Mouse (Mus musculus) cerebral cortex, adult 2 months (tissue): ENCODE data around the gene Cacna2d1.

Experiments
- WGBS: fragments of 180-500 bp; shearing (Covaris S2); methylation state at CpG from one replicate; pipeline ENCODE4 v1.1.7; 2018; 5-methylcytosine and 5-hydroxymethylcytosine counted together

Cacna2d1 gene

DNA sequence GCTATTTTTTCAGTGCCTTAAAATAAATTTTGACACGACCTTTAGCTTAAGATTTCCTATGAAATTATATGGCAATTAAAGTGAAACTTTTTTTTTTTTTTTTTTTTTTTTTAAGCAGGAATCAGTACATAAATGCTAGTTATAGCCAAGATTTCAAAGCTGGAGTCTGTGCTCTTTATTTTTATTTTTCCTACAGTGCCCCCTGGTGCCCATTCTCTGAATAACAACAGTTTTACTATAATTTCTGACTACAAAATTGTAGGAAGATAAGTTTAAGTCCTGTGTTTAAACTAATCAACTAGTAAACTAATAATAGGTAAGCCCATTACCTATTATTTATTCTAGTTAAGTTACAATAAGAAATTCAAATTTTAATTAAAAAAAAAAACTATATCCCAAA is 358.7 kb downstream of the Cacna2d1 start:
- WGBS: 3% methylated on average over 1 of the region's 1 CpGs

DNA sequence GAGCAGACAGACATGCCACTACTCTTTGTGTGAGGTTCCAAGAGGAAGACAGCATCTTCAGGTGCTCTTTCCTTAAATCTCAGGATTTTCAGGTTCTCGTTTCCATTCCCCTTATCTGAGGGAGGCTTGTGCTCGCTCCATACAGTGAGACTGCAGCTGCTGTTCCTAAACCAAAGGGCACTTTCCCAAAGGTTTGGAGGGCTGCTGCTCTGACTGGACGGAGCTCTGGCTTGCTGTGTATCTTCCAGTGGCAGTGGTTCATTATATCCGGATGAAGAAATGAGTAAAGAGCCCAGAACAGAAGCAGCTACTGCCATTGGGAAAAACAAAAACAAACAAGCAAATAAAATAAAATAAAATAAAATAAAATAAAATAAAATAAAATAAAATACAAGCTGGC is 359.3 kb downstream of the Cacna2d1 start:
- WGBS: 41% methylated on average over 4 of the region's 4 CpGs

DNA sequence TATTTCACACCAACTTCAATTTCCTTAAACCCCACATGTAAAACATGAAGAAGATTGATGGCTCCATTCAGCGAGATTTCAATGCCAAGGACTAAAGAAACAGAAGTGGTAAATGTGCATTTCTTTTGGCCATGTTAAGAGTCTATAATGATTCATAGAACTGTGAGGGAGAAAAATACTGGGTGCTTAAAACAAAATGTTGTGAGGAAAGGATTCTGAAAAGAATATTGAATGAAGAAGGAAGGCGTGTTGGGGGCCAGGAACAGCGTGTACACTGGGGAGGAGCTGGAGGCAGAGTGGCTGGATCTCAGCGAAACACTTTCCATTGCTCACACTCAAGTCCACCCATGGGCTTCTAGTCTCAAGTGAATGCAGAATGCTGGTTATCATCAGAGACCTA is 360.2 kb downstream of the Cacna2d1 start:
- 55% methylated on average over 4 of the region's 4 CpGs for WGBS

GRCm38 (mm10) chr5:16297170-16297771 is 362.8 kb downstream of the Cacna2d1 start:
- 40% methylated on average over 4 of the region's 4 CpGs for WGBS

- WGBS: 72% methylated on average over 6 of the region's 6 CpGs
Measured at GRCm38 (mm10) chr5:16299631-16300030, 365.1 kb downstream of the Cacna2d1 start.

- WGBS: 30% methylated on average over 7 of the region's 7 CpGs
Measured at GRCm38 (mm10) chr5:16309168-16310006, 374.9 kb downstream of the Cacna2d1 start.

- 48% methylated on average over 5 of the region's 5 CpGs for WGBS
Measured at GRCm38 (mm10) chr5:16314242-16314641, 379.8 kb downstream of the Cacna2d1 start.

GRCm38 (mm10) chr5:16317680-16318242 is 383.3 kb downstream of the Cacna2d1 start:
- WGBS: 80% methylated on average over 4 of the region's 4 CpGs

- WGBS: 84% methylated on average over 3 of the region's 3 CpGs
Measured at GRCm38 (mm10) chr5:16326610-16327009, 392.1 kb downstream of the Cacna2d1 start.

DNA sequence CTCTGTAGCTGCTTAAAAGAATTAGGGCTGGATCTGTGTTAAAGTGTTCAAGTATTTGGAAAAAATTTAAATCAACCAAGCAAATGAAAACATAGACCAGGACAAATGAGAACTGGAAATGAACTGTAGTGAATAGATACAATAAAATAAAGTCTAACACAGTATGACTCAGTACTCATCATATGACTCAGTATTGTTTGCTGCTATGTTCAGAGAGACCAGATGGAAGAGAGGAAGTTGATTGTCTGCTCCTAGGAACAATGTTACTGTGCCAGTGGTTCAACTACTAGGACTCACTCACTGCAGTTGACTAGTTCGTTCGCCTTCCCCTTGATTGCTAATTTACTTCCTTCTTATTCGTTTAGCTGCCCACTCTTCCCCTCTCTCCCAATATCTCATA is 421.3 kb downstream of the Cacna2d1 start:
- WGBS: 52% methylated on average over 3 of the region's 3 CpGs

DNA sequence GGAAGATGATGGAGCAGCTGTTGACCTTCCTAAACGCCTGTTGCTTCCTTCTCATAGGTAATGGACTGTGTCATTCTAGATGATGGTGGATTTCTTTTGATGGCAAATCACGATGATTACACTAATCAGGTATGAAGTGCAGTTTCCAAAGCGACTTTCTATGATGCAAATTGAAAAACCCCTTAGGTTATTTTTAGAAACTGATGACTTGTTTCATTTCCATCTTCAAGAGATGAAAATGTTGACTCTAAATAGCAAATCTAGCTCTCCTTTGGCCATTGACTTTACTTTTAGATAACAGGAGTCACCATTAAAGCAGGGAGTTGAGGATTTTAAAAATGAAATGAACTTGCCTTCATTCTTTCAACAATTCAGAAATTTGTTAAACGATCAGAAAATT is 423.2 kb downstream of the Cacna2d1 start:
- WGBS: 86% methylated on average over 4 of the region's 4 CpGs

- WGBS: 59% methylated on average over 2 of the region's 2 CpGs
Measured at GRCm38 (mm10) chr5:16362076-16362475, 427.6 kb downstream of the Cacna2d1 start.

DNA sequence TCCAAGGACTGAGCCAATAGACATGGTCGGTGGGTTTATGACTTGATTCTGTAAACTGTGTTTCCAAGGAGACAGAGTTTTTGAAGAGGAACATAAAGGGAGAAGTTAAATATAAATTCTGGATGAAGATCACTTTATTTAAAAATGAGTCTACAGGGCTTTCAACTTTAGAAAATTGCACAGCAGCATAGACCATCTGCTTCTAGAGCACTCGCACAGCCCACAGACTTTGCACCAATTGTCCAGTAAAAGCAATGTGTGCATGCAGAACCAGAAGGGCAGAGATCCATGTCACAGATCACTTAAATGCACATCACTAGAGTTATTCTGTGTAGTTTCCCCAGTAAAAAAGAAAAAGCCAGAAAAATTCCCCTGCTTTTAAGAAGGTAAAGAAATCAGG is 428.7 kb downstream of the Cacna2d1 start:
- WGBS: 51% methylated on average over 2 of the region's 2 CpGs

- 81% methylated on average over 8 of the region's 8 CpGs for WGBS
Measured at GRCm38 (mm10) chr5:16370706-16371105, 436.2 kb downstream of the Cacna2d1 start.

DNA sequence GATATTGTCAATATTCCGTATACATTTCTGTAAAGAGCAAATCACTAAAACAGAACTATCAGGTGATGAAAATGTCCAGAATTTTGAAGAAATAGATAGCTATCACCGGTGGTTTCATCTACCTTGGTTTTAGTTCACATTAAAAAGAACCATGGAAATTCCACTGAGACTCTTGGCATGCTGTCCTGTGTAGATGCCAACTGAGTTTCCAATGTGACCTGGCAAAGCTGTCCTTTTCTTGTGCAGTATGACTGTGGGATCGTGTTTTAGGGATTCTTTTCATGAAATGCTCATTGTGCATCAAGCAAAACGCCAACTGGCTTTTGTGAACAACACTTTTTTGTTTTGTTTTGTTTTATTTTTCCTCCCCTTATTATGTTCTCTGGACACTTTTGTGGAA is 439.5 kb downstream of the Cacna2d1 start:
- WGBS: 66% methylated on average over 4 of the region's 4 CpGs

- 94% methylated on average over 3 of the region's 3 CpGs for WGBS
Measured at GRCm38 (mm10) chr5:16376329-16376908, 441.9 kb downstream of the Cacna2d1 start.

DNA sequence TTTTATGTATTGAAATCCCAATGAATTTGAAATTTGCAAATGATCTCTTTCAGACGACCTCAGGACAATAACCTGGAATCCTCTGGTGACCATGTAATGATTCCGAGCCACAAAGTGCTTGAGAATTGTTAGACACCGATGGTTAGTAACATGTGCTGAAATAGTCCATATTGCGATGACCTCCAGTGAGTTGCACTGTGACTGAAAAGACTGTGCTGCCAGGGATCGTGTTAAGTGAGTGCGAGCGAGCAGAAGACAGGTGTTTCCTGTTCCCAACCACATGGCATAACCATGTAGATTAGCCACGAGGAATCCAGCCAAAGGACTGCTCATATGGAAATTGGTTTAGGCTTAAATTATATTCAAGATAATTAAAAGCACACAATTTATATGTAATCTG is 475.5 kb downstream of the Cacna2d1 start:
- 72% methylated on average over 8 of the region's 8 CpGs for whole genome bisulfite sequencing

GRCm38 (mm10) chr5:16417996-16418395 is 483.5 kb downstream of the Cacna2d1 start:
- WGBS: 65% methylated on average over 1 of the region's 1 CpGs

GRCm38 (mm10) chr5:16418504-16418903 is 484.0 kb downstream of the Cacna2d1 start:
- WGBS: 76% methylated on average over 3 of the region's 3 CpGs
